Mouse (Mus musculus): Measurements from ENCODE around the gene Vps26c. TPM values are rescaled to one million over a fixed set of nuclear protein-coding genes. Genes with fewer than 3 reads are reported as not detected.
"Not testable (repeated sequence)": the region's sequence is repeated elsewhere in the genome, so short reads cannot be mapped to it uniquely, and the experiment has no call there.

Vps26c gene
- polyA plus RNA-seq, 1 experiment from 2014 or later, result 19.4 TPM

- no peaks in the 10 kb centered on the region for H3K9me3 ChIP-seq (replicated peaks; ENCODE audit: control insufficient read depth, low read length)
- H3K27me3 ChIP-seq (ENCODE audit: control insufficient read depth, insufficient read depth, low read depth, low read length), result no peaks in the 10 kb centered on the region
- H3K27ac ChIP-seq (ENCODE audit: low read length), result no peak overlapping the region
- 33% methylated on average over 5 of the region's 5 CpGs for WGBS (ENCODE audit: insufficient replicate concordance)
- H3K4me1 ChIP-seq (ENCODE audit: control insufficient read depth, low read depth, low read length), result no peaks in the 10 kb centered on the region
- ATAC-seq (ENCODE audit: low read depth), result no peak
- H3K4me2 ChIP-seq (ENCODE audit: low read depth, low read length), result no peak overlapping the region
- no peak overlapping the region for H3K4me3 ChIP-seq (ENCODE audit: low read depth, low read length)
- no peak overlapping the region for H3K9ac ChIP-seq (ENCODE audit: low read depth, low read length)
- H3K36me3 ChIP-seq (ENCODE audit: control insufficient read depth, insufficient read depth), result no peaks in the 10 kb centered on the region
These were observed 39.3 kb downstream of the Vps26c start for GRCm38 (mm10) chr16:94487341-94487740.

GRCm38 (mm10) chr16:94484752-94485535, 41.7 kb downstream of the Vps26c start:
- Histone ChIP-seq H3K4me1 (ENCODE audit: control insufficient read depth, low read depth, low read length) (no peaks in the 10 kb centered on the region), H3K9ac (ENCODE audit: low read depth, low read length) (no peak overlapping the region), H3K36me3 (ENCODE audit: control insufficient read depth, insufficient read depth) (no peaks in the 10 kb centered on the region), H3K4me2 (ENCODE audit: low read depth, low read length) (no peak overlapping the region), H3K27me3 (ENCODE audit: control insufficient read depth, insufficient read depth, low read depth, low read length) (no peaks in the 10 kb centered on the region), H3K9me3 (replicated peaks; ENCODE audit: control insufficient read depth, low read length) (no peaks in the 10 kb centered on the region), H3K4me3 (ENCODE audit: low read depth, low read length) (no peak overlapping the region), H3K27ac (ENCODE audit: low read length) (no peak overlapping the region)
- ATAC-seq (ENCODE audit: low read depth), result no peak
- 46% methylated on average over 11 of the region's 11 CpGs for WGBS (ENCODE audit: insufficient replicate concordance)

- 68% methylated on average over 11 of the region's 11 CpGs for WGBS (ENCODE audit: insufficient replicate concordance)
- Histone ChIP-seq H3K9ac (ENCODE audit: low read depth, low read length) (no peak overlapping the region), H3K27ac (ENCODE audit: low read length) (no peak overlapping the region), H3K4me3 (ENCODE audit: low read depth, low read length) (no peak overlapping the region), H3K4me2 (ENCODE audit: low read depth, low read length) (no peak overlapping the region), H3K27me3 (ENCODE audit: control insufficient read depth, insufficient read depth, low read depth, low read length) (no peaks in the 10 kb centered on the region), H3K4me1 (ENCODE audit: control insufficient read depth, low read depth, low read length) (no peaks in the 10 kb centered on the region), H3K9me3 (replicated peaks; ENCODE audit: control insufficient read depth, low read length) (no peaks in the 10 kb centered on the region), H3K36me3 (ENCODE audit: control insufficient read depth, insufficient read depth) (no peaks in the 10 kb centered on the region; the same call in 1 of the 2 replicates)
- no peak for ATAC-seq (ENCODE audit: low read depth)
These were observed 53.4 kb downstream of the Vps26c start for GRCm38 (mm10) chr16:94473086-94473822.

GRCm38 (mm10) chr16:94472515-94472951, 54.1 kb downstream of the Vps26c start:
- Histone ChIP-seq H3K9me3 (replicated peaks; ENCODE audit: control insufficient read depth, low read length) (no peaks in the 10 kb centered on the region), H3K4me2 (ENCODE audit: low read depth, low read length) (no peak overlapping the region), H3K27me3 (ENCODE audit: control insufficient read depth, insufficient read depth, low read depth, low read length) (no peaks in the 10 kb centered on the region), H3K27ac (ENCODE audit: low read length) (no peak overlapping the region), H3K4me1 (ENCODE audit: control insufficient read depth, low read depth, low read length) (no peaks in the 10 kb centered on the region), H3K4me3 (ENCODE audit: low read depth, low read length) (no peak overlapping the region), H3K9ac (ENCODE audit: low read depth, low read length) (no peak overlapping the region), H3K36me3 (ENCODE audit: control insufficient read depth, insufficient read depth) (peaks cover 6% of the 10 kb centered on the region; the same call in 1 of the 2 replicates)
- 67% methylated on average over 8 of the region's 8 CpGs for WGBS (ENCODE audit: insufficient replicate concordance)
- no peak for ATAC-seq (ENCODE audit: low read depth)

- H3K4me3 ChIP-seq (ENCODE audit: low read depth, low read length), result no peak overlapping the region
- H3K4me1 ChIP-seq (ENCODE audit: control insufficient read depth, low read depth, low read length), result no peaks in the 10 kb centered on the region
- ATAC-seq (ENCODE audit: low read depth), result no peak
- H3K27ac ChIP-seq (ENCODE audit: low read length), result no peak overlapping the region
- no peak overlapping the region for H3K9ac ChIP-seq (ENCODE audit: low read depth, low read length)
- no peaks in the 10 kb centered on the region for H3K27me3 ChIP-seq (ENCODE audit: control insufficient read depth, insufficient read depth, low read depth, low read length)
- H3K9me3 ChIP-seq (replicated peaks; ENCODE audit: control insufficient read depth, low read length), result no peaks in the 10 kb centered on the region
- no peak overlapping the region for H3K4me2 ChIP-seq (ENCODE audit: low read depth, low read length)
- WGBS (ENCODE audit: insufficient replicate concordance), result 69% methylated on average over 2 of the region's 2 CpGs
- H3K36me3 ChIP-seq (ENCODE audit: control insufficient read depth, insufficient read depth), result peaks cover 8% of the 10 kb centered on the region; the same call in 1 of the 2 replicates
These were observed 58.2 kb downstream of the Vps26c start for GRCm38 (mm10) chr16:94468391-94468790.

- ATAC-seq (ENCODE audit: low read depth), result no peak
- Histone ChIP-seq H3K4me1 (ENCODE audit: control insufficient read depth, low read depth, low read length) (no peaks in the 10 kb centered on the region), H3K9me3 (replicated peaks; ENCODE audit: control insufficient read depth, low read length) (no peaks in the 10 kb centered on the region), H3K9ac (ENCODE audit: low read depth, low read length) (no peak overlapping the region), H3K4me3 (ENCODE audit: low read depth, low read length) (no peak overlapping the region), H3K27ac (ENCODE audit: low read length) (no peak overlapping the region), H3K36me3 (ENCODE audit: control insufficient read depth, insufficient read depth) (peaks cover 8% of the 10 kb centered on the region; the same call in 1 of the 2 replicates), H3K4me2 (ENCODE audit: low read depth, low read length) (no peak overlapping the region), H3K27me3 (ENCODE audit: control insufficient read depth, insufficient read depth, low read depth, low read length) (no peaks in the 10 kb centered on the region)
- 69% methylated on average over 11 of the region's 11 CpGs for WGBS (ENCODE audit: insufficient replicate concordance)
These were observed 59.1 kb downstream of the Vps26c start for GRCm38 (mm10) chr16:94467337-94468055.

- ATAC-seq (ENCODE audit: low read depth); H3K27ac ChIP-seq (ENCODE audit: low read length); H3K9me3 ChIP-seq (replicated peaks; ENCODE audit: control insufficient read depth, low read length); H3K4me1 ChIP-seq (ENCODE audit: control insufficient read depth, low read depth, low read length); H3K4me2 ChIP-seq (ENCODE audit: low read depth, low read length); H3K4me3 ChIP-seq (ENCODE audit: low read depth, low read length); H3K9ac ChIP-seq (ENCODE audit: low read depth, low read length); H3K36me3 ChIP-seq (ENCODE audit: control insufficient read depth, insufficient read depth); H3K27me3 ChIP-seq (ENCODE audit: control insufficient read depth, insufficient read depth, low read depth, low read length): not testable (repeated sequence)
- WGBS (ENCODE audit: insufficient replicate concordance), result 80% methylated on average over 7 of the region's 7 CpGs
These were observed 60.3 kb downstream of the Vps26c start for GRCm38 (mm10) chr16:94466317-94466716.

- H3K4me1 ChIP-seq (ENCODE audit: control insufficient read depth, low read depth, low read length), result no peaks in the 10 kb centered on the region
- no peaks in the 10 kb centered on the region for H3K27me3 ChIP-seq (ENCODE audit: control insufficient read depth, insufficient read depth, low read depth, low read length)
- H3K36me3 ChIP-seq (ENCODE audit: control insufficient read depth, insufficient read depth), result peaks cover 14% of the 10 kb centered on the region; the same call in 1 of the 2 replicates
- no peak overlapping the region for H3K4me2 ChIP-seq (ENCODE audit: low read depth, low read length)
- no peak overlapping the region for H3K27ac ChIP-seq (ENCODE audit: low read length)
- H3K9ac ChIP-seq (ENCODE audit: low read depth, low read length), result no peak overlapping the region
- ATAC-seq (ENCODE audit: low read depth), result no peak
- H3K4me3 ChIP-seq (ENCODE audit: low read depth, low read length), result no peak overlapping the region
- no peaks in the 10 kb centered on the region for H3K9me3 ChIP-seq (replicated peaks; ENCODE audit: control insufficient read depth, low read length)
- 61% methylated on average over 4 of the region's 4 CpGs for WGBS (ENCODE audit: insufficient replicate concordance)
These were observed 60.7 kb downstream of the Vps26c start for GRCm38 (mm10) chr16:94465900-94466299.
